Mouse (Mus musculus): ENCODE data around the gene Map3k1.

Gene Map3k1

DNA sequence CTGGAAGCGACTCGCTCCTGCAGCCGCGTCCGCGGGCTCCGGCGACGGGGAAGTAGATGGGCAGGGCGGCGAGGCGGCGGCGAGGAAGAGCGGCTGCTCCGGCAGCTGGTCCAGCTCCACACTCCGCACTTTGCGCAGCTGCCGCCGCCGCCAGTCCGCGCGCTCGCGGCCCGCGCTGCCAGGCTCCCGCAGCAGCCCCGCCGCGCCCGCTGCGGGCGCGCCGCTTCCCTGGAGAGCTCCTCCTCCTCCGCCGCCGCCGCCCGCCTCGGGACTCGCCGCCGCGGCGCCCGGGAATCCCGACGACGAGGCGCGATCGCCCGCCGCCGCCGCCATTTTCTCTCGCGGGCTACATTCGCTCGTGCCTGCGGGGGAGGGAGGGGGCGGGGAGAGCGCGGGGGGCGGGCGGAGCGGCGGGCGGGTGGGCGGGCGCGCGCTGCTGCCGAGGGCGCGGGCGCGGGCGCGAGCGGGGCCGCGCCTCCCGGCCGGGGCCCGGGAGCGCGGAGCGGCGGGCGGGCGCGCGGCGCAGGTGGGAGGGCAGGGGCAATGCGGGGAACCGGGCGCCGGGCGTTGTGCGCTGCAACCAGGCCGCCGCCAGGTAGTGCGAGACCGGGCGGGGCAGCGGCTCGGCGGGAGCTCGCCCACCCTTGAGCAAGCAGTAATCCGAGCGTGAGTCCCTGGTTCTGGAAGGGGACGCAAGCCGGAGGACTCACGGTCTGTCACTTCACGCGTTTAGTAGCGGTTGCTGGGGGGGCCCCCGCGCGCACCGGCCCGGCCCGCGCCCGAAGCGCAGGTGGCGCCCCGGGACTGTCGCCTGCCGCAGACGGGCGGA, at the start of gene Map3k1:
Gene Map3k1 (minus strand): TSS at position 357 of the 829 bp plus-strand sequence.
- peak; percentile 76 to 78 for DNase-seq (ENCODE audit: low spot score in 2 of 2)

DNA sequence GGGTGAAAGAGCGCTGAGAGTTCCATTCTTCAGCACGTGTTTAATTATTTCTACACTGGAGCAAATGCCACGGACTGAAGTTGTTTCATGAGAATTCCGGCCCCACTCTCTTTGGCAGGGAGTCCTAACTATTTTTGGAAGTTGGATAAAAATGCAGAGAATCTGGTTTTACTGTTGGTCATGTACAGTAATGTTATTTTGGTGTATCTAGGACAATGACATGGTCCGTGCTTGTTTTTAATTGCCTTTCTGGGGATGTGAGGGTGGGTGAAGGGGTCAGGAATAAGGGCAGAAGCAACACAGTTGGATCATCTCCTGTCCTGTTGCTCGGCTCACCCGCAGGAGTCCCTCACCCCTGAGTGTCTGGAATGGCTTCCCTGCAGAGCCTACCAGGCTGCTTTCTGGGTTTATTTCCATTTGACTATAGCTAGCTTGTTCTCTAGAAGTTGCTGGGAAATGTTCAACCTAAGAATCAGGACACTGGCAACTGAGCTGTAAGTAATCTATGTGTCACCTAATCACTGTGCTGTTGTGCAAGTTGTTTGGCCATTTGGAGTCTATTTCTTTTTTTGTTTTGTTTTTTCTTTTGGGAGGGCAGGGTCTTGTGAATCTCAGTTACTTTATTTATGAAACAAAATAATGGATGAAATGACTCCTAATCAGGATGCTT, 48.1 kb upstream of the Map3k1 start:
- no peak for DNase-seq (ENCODE audit: low spot score in 2 of 2)

DNA sequence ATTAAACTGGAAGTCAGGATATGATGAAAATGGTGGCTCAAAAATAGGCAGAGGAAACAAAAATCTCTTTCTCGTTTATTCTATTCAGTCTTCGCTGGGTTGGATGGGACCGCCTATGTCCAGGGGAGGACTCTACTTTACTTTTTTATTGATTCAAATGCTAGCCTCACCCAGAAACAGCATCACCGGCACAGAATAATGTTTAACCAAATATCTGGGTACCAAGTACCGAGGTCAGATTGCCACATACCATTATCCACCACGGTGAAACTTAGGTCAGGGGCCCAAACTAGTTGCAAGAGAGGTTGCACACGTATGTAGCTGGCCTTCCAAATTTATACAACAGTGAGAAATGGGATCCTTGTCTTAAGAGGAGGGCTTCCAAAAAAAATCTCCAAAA, 47.4 kb upstream of the Map3k1 start:
- DNase-seq (ENCODE audit: low spot score in 2 of 2), result no peak

DNA sequence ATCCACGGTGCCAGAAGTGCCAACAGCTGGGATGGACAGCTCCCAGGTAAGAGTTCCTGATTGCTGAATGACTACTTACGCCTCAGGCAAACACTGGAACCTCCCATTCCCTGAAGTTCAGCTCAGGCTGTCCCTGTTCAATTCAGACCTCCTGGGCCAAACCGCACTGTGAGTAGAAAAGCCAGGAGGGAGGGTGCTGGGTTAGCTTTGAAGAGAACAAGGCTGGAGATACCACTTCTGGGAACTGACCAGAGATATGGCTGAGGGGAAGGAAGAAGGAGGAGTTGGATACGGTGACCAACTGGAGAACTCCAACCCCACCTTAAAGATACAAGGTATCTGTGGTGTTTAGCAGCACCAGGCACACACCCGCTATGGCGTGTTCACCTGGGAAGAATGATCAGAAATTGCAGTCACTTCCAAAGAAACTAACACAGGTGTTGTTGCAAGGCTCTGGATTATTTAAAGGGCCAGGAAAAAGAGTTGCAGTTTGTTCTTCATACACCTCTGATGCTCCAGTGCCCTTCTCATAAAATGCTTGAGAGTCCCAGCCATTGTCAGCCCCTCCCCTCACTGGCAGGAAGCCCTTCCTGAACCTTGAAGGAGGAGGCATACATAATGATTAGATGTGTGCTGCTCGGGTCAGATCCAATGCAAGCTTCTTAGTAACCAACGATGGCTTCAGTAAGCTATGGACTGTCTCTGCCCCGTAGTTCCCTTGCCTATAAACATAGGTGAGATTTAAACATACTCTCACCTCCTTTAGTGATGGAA, 43.8 kb upstream of the Map3k1 start:
- no peak for DNase-seq (ENCODE audit: low spot score in 2 of 2)

DNA sequence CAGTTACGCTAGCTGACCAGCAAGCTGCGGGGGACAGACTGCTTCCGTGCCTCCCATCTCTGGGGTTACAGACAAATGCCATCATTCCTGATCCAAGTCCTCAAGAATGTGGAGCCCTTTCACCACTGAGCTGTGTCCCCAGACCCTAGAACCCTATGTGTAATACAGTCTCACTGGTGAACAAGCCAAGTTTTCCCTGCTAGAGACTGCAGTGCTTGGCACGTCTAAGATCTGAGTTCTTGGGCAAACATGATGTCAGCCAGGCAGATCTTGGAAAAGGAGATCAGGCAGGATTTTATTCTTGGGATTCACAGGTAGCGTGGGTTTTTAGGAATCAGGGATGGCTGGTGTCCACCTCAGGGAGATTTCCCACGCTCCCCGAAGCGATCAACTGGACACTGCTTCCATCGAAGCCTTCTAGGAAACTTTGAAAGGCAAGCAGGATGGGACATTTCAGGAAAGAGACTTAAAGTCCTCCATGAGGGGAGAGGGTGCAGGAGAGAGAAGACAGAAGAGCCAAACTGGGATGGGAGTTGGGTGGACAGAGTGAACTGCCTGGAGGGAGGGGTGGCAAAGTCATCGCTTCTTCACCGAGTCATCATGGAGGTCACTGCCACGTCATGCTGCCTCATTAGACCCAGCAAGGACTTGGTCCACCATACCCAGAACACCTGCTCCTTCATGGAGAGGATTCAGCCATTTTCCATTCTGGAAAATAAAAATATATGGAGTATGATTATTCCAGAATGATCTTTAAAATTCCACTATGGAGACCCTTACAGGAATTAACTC, 41.4 kb upstream of the Map3k1 start:
- DNase-seq (ENCODE audit: low spot score in 2 of 2), result no peak

DNA sequence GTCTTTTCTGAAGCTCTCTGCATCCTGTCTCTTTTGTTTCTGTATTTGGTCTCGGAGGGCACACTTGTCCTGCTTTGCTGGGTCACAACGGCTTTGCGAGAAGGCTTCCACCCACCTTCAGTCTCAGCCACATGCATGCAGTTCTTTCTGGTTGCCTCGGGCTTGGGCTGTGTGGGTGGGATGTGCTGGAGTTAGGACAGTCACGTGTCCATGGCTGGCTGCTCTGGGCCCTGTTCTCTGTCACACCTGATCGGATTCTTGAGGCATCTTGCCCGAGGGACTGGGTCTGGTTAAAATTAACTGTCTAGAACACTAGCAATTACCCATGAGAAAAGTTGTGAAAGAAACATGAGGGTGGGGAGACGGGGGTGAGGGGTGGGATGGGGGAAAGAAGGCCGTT, 36.7 kb upstream of the Map3k1 start:
- DNase-seq (ENCODE audit: low spot score in 2 of 2), result peak; percentile 52 to 67

DNA sequence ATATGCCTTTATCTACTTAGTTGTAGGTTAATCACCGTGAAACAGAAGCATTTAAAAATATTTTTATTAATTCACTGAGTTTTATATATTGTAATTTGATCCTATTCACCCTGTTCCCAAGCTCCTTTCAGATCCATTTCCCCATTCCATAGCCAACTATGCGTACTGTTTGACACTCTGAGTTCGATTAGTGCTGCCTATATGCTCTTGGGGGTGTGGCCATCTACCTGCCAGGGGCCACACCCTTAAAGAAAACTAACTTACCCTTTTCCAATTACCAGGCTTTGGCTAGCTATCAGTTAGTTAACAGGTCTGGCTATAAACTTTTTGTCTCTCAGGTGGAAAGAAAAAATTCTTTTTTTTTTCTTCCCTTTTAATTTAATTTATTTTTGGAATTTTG, 35.5 kb upstream of the Map3k1 start:
- DNase-seq (ENCODE audit: low spot score in 2 of 2), result no peak

DNA sequence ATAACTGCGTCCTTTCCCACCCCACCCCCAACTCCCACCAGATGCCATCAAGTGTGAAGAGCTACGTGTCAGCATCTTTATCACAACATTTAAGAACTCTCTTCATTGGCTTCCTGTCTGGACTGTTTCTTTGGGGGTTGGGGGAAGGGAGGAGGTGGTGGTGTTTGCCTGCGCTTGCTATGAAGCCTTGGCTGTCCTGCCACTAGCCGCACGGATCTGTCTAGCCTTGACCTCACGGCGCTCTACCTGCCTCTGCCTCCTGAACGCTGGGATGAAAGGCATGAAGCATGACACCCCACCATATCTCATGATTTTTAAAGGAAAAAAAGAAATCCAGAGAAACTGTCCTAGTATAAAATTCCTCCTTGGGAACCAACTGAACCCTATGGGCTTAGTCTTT, 27.0 kb upstream of the Map3k1 start:
- no peak for DNase-seq (ENCODE audit: low spot score in 2 of 2)

DNA sequence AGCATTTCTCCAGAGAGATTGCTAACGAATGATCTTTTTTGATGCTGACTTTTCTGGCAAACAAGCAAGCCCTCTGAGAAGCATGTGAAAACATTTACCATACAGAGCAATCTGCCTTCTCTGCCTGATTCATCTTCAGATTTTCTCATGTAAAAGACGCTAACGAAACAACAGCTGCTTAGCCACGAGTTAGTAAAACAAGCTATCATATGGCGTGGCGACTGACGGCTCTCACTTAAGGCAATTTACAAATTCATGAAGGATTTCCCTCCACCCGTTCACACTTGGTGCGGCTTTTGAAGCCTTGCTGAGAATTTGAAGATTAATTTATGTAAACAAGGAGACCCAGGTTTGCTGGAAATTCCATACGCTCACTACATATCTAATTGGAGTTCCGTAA, 25.8 kb upstream of the Map3k1 start:
- no peak for DNase-seq (ENCODE audit: low spot score in 2 of 2)

DNA sequence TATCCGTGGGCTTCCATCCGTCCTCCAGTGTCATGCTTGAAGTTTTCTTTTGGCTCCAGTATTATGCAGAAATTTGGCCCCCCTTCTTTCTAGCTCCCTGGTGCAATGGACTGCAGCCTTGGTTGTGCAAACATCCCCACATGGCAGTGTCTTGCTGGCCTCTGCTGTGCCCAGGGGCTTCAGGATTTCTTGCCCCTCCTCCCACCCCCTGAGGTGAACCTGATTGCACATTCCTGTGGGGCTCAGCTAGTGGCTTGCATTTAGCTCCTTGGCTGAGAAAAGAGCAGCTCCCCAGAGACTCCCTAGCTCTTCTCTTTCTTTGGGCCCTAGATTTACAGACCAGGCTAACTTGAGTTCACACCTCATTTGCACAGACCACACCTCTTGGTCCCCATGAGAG, 20.7 kb upstream of the Map3k1 start:
- peak in 1 of 2 experiments; percentile 30 for DNase-seq (ENCODE audit: low spot score in 2 of 2)

DNA sequence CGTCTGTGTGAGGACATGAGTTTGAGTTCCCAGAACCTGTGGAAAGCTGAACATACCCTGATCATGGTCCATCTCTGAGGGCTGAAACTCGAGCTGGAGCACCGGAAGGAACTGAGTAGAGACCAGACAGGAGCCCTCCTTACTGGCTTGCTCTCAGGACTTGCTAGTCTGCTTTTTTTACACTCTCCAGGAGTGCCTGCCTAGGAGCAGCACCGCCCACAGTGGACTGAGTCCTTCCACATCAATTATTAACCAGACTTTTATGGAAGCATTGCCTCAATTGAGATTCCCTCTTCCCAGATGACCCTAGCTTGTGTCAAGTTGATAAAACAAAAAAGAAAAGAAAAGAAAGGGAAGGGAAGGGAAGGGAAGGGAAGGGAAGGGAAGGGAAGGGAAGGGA, 18.7 kb upstream of the Map3k1 start:
- no peak for DNase-seq (ENCODE audit: low spot score in 2 of 2)

DNA sequence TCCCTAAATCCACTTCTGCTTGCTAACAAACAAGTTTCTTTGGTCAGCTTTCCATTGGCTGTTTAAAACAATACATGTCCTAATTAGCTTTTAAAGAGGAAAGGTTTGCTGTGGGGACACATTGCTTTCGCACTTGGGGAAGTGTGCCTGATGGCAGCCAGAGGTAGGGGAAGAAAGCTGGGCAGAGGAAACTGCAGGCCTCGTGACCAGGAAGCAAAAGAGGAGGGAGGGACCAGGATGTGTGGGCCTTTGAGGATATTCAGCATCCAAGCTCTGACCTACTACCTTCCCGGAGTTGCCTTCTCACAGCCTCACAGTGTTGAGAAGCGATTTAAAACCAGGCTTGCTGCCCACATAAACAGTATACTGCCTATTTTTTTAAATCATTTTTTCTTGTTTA, 15.4 kb upstream of the Map3k1 start:
- no peak for DNase-seq (ENCODE audit: low spot score in 2 of 2)

DNA sequence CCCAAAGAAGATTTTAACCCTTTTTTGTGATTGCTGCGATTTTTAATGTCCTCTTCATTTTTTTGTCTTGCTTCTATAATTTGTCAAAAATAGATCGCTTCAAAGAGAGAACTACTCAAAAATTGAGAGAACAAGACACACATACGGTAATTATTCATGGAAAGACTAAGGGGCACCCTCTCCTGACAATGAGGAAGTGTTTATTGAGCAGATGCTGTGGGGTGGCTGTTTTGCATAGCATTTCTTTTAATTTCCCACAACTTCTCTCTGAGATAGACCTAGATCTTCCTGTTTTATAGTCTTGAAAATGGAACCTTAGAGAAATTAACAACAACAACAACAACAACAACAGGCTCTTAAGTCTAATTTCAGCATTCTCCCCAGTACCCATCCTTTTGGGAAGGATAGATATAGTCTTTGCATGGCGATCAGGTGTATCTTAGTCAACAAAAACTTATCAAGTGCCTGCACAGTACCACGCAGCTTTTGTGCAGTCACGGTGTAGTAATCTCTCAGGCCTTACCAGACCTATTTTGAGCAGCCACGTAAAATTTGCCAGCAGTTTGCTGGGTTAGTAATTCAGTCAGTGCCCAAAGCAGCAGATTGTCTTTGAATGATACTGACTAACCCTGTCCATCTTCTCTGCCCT, 13.1 kb upstream of the Map3k1 start:
- peak; percentile 62 to 68 for DNase-seq (ENCODE audit: low spot score in 2 of 2)

DNA sequence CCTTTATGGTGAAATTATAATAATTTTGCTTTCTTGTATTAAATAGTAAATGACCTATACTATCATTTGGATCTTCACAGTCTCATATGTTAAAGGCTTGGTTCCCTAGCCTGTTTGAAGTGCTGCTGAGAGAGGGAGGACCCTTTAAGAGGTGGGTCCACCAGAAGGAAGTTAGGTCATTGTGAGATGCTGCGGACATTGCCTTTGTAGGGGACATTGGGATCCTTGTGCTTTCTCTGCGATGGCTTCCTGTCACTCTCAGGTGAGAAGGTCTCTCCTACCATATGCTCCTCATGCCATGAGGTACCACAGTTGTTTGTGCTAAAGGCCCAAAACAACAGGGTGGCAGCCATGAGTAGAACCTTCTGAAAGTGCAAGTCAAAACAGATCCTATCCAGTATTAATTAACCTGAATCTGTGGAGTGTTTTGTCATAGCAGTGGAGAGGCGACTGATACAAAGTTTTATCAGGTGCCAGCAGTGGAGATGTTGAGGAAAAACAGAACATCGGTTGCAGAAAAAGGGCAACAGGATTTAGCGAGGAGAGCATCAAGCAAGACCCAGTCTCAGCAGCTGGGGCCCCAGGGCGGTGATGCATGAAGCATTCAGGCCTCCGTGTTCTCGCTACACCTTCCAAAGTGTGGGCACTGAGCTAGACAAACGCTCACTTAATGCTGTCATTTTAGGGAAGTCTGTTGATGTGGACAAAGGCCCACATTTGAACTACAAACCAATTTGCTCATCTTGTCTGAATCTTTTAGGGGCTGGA, 11.0 kb upstream of the Map3k1 start:
- DNase-seq (ENCODE audit: low spot score in 2 of 2), result peak; percentile 77 to 81

DNA sequence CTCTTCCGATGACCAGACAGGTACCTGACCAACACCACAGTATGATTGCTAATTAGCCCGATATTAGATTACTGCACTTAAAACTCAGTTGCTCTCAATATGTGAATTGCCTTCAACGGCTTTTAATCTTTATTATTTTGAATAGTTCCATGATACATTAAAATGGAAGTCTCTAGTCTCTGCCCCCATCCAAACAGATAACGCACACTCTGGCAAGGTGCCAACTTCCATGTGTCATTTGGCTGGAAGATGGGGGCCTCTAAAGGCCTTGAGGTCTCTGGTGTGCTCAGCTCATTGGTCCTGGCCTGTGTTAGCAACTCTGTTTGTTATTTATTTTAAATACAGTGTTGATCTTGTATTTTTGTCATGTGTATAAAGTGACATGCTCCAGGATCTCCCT, 10.3 kb upstream of the Map3k1 start:
- DNase-seq (ENCODE audit: low spot score in 2 of 2), result no peak

DNA sequence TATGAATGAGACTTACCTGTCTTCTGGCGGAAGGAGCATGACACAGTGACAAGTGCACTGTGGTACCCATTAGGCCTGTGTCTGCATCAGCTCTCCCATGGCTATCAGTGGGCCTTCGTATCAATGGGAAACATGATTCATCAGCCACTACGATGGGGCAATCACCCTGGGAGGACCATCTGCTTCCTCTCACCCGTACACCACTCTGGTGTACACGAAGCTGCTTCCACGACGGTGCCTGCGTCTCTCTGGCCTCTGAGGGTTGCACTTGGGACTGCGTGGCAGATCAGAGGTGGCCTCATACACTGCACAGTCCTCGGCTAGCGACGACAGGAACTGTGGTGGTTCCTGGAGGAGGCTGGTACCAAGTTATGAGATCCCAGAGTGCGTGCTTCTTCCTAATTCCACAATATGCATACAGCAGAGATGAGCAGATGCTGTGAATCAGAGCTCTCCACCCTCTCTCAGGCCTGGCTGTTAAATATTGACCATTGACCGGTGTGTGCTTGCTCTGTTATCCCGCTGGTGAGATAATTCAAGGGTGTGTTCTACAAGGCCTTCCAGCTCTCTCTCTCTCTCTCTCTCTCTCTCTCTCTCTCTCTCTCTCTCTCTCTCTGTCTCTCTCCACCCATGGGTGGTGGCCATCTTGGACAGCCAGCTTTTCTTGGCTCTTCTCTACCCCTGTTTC, 9.6 kb upstream of the Map3k1 start:
- no peak for DNase-seq (ENCODE audit: low spot score in 2 of 2)

DNA sequence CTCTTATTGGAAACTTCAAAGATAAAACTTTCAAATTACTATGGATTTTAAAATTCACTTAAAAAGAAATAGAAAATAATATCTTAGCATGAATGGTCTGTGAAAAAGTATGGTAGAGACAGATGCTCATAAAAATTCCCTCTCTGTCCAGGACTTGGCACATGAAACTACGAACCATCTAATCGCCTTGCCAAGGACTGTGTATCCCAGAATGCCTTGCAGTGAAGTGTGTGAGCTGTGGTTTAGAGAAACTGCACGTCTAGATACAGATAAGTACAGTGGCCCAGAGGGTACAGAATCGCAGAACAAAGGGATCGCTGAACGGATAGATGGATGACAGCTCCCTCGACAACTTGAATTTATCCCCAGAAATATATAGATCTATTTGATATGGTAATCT, 9.0 kb upstream of the Map3k1 start:
- DNase-seq (ENCODE audit: low spot score in 2 of 2), result no peak

DNA sequence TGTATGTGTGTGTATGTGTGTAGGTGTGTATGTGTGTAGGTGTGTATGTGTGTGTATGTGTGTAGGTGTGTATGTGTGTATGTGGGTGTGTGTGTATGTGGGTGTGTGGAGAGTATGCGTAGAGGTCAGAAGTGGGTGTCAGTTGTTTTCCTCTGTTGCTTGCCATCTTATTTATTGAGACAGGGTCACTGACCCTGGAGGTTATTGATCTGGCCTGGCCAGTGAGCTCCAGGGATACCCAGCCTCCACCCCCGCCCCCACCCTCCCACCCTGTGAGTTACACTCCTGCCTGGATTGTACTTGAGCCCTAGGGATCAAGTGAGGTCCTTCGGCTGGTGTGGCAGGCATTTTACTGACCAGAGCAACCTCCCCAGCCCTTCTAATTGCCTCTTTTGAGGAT, 7.6 kb upstream of the Map3k1 start:
- no peak for DNase-seq (ENCODE audit: low spot score in 2 of 2)

DNA sequence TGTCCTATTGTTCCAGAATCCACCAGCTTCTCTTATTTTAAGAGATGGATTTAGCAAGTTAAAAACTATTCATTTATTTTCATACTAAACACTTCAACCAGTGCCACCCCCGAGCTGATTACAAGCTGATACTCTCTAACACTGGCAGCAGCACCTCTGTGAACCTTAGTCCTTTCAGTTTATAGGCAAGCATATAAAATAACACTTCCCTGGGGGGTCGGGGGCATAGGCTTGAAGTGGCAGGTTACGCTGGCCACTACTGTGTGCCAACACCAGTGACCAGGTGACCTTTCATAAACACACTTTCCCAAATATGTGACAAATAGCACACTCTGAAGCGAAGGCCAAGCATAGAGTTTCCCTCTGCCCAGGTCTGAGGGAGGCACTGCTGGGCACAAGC, 6.7 kb upstream of the Map3k1 start:
- DNase-seq (ENCODE audit: low spot score in 2 of 2), result no peak

DNA sequence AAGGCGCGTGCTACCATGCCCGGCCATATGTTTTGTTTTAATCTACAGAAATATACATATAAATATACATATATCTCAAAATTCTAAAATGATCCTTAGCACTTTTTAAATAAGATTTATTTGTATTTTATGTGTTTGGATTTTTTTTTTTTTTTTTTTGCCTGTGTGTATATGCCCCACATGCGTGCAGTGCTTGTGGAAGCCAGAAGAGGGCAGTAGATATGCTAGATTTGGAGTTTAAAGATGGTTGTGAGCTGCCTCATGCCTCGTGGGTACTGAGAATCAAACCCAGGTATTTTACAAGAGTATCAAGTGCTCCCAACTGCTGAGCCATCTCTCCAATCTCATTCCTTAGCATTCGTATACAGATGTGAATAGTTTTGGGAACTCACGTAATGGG, 6.2 kb upstream of the Map3k1 start:
- DNase-seq (ENCODE audit: low spot score in 2 of 2), result no peak

Measured in spleen, postnatal 36 days (tissue).